Mouse (Mus musculus): ENCODE data around the gene Mettl13. TPM values are rescaled to one million over a fixed set of nuclear protein-coding genes. Genes with fewer than 3 reads are reported as not detected.
A peak's percentile ranks its signal among the peaks of the same experiment; 100 is the strongest.

The Mettl13 gene
- total RNA-seq, 2 experiments from 2014 or later = 10.5 to 11.0 TPM

DNA sequence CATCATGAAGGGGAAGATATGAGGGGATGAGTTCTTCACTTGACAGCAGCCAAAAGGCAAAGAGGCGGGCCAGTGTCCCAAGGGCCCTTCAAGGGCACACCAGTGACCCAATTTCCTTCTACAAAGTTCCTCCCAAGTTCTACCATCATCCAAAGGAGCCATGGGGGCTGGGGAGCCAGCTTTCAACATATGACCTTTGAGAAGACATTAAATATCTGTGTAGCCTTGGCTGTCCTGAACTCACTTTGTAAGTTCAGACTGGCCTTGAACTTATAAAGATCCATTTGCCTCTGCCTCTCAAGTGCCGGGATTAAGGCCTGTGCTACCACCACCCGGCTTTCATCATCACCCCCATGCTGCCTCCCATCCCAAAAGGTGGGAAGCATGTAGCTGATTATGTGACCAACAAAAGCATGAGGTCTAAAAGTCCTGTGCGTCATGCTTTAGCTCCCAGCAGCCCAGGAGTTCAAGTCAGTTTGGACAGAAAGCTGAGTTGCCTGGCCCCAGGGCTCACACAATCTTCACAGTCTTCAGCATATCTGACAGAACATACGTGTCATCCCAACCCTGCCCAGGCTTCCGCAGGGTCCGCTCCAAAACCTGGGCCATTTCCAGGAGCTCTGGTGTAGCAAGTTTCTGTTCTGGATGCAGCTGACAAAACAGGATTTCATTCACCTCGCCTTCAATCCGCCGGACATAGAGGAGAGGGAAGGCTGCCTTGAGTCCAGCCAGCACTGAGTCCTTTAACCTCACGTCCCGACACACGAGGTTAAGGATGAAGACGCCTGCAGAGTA is 14.4 kb downstream of the Mettl13 start:
- DNase-seq (ENCODE audit: low spot score in 2 of 2) = no peak

DNA sequence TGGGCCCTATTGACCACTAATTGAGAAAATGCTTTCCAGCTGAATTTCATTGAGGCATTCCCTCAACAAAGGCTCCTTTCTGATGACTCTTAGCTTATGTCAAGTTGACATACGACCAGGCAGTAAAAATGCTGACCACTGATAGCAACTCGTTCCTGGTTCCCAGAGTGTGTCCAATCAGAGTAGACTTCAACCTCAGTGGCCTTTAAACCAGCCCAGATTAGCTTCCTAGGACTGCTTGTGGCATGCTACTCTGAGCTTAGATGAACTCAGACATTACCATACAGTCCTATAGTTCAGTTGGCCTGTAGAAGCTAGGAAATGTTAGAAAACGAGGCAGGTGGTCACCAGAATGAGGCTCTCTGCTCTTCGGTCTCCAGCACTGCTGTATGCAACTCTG is 16.0 kb downstream of the Mettl13 start:
- DNase-seq (ENCODE audit: low spot score in 2 of 2) = no peak

DNA sequence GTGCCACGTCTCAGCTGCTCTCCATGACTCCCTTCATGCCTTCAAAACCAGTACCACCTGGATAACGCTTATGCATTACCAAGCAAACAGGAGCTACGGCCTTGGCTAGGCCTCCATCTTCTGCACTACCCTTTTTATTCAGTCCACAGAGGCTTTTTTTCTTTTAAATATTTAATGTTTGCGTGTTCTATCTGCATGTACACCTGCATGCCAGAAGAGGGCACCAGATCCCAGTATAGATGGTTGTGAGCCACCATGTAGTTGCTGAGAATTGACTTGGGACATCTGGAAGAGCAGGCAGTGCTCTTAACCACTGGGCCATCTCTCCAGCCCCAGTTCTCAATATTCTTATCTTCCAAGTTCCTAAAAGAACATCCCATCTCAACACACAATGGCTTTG is 16.8 kb downstream of the Mettl13 start:
- no peak for DNase-seq (ENCODE audit: low spot score in 2 of 2)

- no peak for DNase-seq (ENCODE audit: low spot score in 2 of 2)
Observed at GRCm38 (mm10) chr1:162530666-162531065, 17.7 kb downstream of the Mettl13 start.

GRCm38 (mm10) chr1:162529651-162530050 is 18.7 kb downstream of the Mettl13 start:
- peak; percentile 22 to 24 for DNase-seq (ENCODE audit: low spot score in 2 of 2)

DNA sequence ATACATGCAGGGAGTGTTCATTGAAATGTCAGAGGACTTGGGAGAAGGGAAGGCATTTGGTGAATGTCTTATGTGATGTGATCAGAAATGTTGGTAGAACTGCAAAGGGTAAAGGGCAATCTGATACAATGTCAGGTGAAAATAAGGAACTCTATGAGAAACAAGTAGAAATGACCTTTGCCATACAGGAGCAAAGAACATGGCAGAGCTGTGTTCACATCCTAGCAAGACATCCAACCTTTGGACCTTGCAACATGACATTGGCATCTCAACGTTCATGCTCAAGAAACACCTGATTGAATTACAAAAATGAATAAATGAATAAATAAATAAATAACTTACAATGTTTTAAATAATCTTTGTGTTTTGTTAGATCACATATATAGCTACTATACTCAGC is 33.2 kb downstream of the Mettl13 start:
- DNase-seq (ENCODE audit: low spot score in 2 of 2) = no peak

GRCm38 (mm10) chr1:162510013-162510356 is 38.4 kb downstream of the Mettl13 start:
- no peak for DNase-seq (ENCODE audit: low spot score in 2 of 2)

GRCm38 (mm10) chr1:162509329-162510012 is 38.9 kb downstream of the Mettl13 start:
- DNase-seq (ENCODE audit: low spot score in 2 of 2) = no peak

DNA sequence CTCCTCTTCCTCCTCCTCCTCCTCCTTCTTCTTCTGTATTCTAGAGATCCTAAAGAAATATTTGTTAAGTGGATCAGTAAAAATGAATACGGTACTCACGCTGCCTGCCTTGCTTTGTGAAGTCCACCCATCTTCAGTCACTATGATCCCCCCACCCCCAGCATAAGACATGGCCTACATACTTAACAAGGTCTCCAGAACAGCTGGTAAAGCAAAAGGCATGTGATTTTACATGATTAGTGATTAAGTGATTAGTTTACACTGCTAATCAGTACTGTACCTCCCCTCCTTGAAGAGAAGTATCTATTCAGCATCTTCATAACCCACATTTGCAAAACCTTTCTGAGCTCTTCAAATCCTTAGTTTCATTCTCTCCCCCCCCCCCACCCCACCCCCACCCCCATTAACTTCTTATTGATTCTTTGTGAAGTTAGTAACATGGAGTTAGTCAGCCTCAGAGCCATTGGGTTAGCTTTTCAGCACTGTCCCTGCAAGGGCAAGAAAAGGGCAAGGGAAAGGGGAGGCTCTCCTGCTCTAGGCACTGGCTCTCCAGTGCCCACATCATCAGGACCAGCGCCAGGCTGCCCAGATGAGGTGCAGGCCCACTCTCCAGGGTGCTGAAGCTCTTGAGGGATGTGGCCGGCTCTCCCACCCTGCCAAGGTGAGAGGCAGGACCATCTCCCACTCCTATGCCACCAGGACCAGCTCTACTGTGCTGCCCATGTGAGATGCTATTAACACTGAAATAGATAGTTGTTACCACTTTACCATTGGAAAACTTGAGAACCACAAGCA is 39.9 kb downstream of the Mettl13 start:
- no peak for DNase-seq (ENCODE audit: low spot score in 2 of 2)

DNA sequence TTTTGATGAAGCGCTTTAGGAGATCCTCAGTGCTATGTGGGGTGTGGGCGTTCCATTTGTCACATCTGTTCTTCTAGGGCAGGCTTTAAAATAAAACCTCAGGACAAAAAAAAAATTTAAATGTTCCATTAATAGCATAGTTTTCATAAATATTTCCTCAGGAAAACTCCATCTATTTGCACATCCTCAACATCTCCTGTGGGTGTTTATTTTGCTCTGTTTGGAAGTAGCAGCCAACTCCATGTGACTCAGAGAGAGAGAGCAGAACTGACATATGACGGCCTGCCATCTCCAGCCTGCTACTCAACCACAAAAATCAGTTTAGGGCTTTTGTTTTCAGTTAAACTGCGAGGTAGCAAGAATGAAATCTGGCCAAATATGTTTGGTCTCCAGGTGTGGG is 41.8 kb downstream of the Mettl13 start:
- peak in 1 of 2 experiments; percentile 17 for DNase-seq (ENCODE audit: low spot score in 2 of 2)

DNA sequence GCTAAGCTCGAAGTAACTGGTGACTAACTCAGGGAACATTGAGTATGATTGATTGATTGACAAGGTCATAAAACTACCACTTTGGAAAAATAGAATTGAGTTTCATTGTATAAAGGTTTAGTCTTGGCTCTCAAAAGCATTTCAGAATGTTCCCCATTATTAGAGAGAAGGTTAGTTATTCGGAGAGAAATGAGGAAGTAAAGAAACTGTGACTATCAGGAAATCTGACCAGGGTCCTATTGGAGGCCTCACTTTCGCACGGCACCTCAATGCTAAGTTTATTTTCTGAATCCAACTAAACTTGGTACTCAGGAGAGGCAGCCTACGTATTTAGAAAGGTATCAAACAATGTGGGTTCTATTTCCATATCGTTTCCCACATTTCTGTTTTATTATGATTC is 42.7 kb downstream of the Mettl13 start:
- no peak for DNase-seq (ENCODE audit: low spot score in 2 of 2)

Other genes starting within 250 kb of the Mettl13 start
- 100 to 1,000 TPM; 101 to 106 TPM for gene Dnm3, start 70.5 kb downstream of the Mettl13 start, total RNA-seq (2021)
- gene Vamp4, start 22.0 kb upstream of the Mettl13 start, total RNA-seq (2021) = 100 to 1,000 TPM; 110 to 113 TPM
- 1 to 10 TPM; 4.0 to 5.1 TPM for gene Myoc, start 90.6 kb upstream of the Mettl13 start, total RNA-seq (2021)
- not detected for gene Myocos, start 109.7 kb upstream of the Mettl13 start, total RNA-seq (2021)
- gene Prrc2c, start 192.0 kb upstream of the Mettl13 start, total RNA-seq (2021) = 100 to 1,000 TPM; 180 to 183 TPM